Mouse (Mus musculus): Measurements from ENCODE around the gene Mettl5.
"Not testable (repeated sequence)": the region's sequence is repeated elsewhere in the genome, so short reads cannot be mapped to it uniquely, and the experiment has no call there.

The Mettl5 gene

GRCm38 (mm10) chr2:69885451-69886305, at the start of gene Mettl5:
Gene Mettl5 (minus strand): TSS chr2:69885615.
- DNase-seq (ENCODE audit: low spot score in 2 of 2) = peak; percentile 78 to 89

DNA sequence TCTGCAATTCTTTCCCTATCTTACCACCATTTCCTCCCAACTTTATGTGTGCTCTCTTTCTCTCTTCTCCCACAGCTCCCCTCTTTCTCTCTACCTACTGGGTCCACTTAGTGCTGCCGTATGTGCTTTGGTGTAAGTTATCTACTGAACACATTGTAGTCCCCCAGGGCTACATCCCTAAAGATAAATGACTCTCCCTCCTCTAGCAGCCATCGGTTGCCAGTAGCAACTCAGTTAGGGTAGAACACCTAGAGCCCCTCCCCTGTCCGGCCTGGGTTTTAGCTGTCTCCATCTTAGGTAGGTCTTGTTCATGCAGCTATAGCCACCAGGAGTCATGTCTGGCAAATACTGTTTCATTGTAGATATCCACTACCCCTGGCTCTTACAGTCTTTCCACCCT, 39.5 kb upstream of the Mettl5 start:
- DNase-seq (ENCODE audit: low spot score in 2 of 2) = no peak

DNA sequence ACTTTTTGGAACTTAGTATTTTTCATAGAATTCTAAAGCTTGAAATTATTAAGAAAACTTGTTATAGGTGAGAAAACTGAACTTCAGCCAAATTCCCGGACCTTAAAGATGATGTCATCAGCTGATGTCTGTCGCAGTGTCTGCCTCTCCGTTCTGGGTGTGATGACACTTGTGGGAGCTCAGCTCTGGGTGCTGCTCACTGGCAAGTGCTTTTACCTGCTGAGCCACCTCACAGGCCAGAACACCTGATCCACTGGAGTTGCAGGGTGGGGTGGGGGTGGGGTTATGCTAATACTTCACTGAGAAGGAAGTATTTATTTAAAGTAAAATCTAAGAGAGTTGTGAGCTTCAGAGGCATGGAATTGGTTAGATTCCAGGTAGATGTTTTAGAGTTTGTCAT, 31.9 kb upstream of the Mettl5 start:
- no peak for DNase-seq (ENCODE audit: low spot score in 2 of 2)

- no peak for DNase-seq (ENCODE audit: low spot score in 2 of 2)
Observed at GRCm38 (mm10) chr2:69912801-69913200, 27.4 kb upstream of the Mettl5 start.

- DNase-seq (ENCODE audit: low spot score in 2 of 2) = not testable (repeated sequence)
Observed at GRCm38 (mm10) chr2:69907394-69907793, 22.0 kb upstream of the Mettl5 start.

DNA sequence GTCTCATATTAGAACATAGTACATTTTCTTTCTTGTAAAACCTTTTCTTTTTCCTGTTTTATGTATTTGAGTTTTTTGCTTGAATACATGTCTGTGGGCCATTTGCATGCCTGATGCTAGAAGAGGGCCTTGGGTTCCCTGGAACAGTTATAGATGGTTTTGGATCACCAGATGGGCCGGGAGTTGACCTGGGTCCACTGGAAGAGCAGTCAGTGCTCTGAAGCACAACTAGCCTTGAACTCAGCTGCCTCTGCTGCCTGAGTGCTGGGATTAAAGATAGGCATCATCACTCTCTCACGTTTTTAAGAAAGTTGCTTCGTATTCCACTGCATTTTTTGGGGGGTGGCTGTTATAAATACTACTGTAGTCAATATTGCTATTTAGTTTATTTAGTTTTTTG, 18.1 kb upstream of the Mettl5 start:
- no peak for DNase-seq (ENCODE audit: low spot score in 2 of 2)

GRCm38 (mm10) chr2:69897618-69898575, 12.5 kb upstream of the Mettl5 start:
- DNase-seq (ENCODE audit: low spot score in 2 of 2) = peak; percentile 37 to 53

DNA sequence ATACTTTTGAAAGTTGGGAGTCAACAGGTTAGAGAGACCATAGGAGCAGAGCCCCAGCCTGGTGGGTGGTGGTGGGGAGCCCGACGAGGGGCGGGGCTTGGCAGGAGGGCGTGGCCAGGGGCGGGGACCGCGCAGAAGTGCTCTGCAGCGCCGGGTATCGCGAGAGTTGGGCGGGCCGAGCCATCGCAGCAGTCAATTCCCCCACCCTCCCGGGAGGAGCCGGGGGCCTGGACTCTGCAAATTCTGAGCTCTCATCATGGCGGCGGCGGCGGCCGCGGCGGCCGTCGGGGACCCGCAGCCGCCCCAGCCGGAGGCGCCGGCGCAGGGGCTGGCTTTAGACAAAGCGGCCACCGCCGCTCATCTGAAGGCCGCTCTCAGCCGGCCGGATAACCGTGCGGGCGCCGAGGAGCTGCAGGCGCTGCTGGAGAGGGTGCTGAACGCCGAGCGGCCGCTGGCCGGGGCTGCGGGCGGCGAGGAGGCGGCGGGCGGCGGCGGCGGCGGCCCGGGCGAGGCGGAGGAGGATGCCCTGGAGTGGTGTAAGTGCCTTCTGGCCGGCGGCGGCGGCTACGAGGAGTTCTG, 11.7 kb upstream of the Mettl5 start, which contains the start of gene Ubr3:
Ubr3 (plus strand) TSS at position 208 of the 579 bp plus-strand sequence.
- peak; percentile 95 to 98 for DNase-seq (ENCODE audit: low spot score in 2 of 2)

- no peak for DNase-seq (ENCODE audit: low spot score in 2 of 2)
Observed at GRCm38 (mm10) chr2:69896224-69896581, 10.8 kb upstream of the Mettl5 start.

DNA sequence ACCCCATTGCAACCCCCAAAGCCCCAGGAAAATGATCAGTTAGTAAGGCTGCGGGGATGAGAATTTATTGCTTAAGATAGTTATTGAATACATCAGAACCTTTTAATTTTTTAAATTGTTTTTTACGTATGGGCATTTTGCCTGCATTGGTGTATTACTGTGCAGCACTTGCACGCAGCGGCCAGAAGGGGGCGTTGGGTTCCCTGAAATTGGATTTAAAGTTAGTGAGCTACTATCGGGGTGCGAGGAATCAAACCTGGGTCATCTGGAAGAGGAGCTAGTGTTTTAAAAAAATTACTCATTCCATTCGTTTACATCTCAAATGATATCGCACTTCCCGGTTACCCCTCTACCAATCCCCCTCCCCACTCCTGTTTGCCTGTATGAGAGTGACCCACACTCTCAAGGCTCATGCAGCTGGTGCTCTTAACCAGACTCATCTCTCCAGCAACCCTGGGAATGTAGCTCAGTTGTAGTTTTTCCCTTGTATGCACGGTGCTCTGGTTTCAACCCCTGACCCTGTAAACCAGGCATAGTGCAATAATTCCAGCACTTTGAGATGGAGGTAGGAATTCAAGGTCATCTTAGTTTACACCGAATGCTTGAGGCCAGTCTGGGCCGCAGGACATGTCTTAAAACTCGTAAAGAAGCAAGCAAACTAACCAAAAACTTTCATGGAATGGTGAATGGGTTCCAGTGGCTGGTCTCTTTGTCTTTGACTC, 10.2 kb upstream of the Mettl5 start:
- no peak for DNase-seq (ENCODE audit: low spot score in 2 of 2)

DNA sequence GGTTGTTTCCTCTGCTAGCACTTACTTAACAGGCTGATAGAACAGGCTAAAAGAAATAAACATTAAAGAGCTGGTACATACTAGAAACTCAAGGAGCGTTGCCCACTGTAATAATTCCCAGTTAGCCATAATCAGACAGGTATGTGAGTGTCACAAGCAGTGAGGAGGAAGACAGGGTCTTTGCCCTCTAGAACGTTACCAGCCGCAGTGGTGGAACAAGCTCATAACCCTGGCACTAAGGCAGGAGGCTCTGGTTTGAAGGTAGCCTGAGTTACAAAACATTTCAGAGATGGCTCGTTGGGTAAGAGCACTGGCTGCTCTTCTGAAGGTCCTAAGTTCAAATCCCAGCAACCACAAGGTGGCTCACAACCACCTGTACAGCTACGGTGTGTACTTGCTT, 8.5 kb upstream of the Mettl5 start:
- no peak for DNase-seq (ENCODE audit: low spot score in 2 of 2)

- no peak for DNase-seq (ENCODE audit: low spot score in 2 of 2)
Observed at GRCm38 (mm10) chr2:69893145-69893544, 7.7 kb upstream of the Mettl5 start.

DNA sequence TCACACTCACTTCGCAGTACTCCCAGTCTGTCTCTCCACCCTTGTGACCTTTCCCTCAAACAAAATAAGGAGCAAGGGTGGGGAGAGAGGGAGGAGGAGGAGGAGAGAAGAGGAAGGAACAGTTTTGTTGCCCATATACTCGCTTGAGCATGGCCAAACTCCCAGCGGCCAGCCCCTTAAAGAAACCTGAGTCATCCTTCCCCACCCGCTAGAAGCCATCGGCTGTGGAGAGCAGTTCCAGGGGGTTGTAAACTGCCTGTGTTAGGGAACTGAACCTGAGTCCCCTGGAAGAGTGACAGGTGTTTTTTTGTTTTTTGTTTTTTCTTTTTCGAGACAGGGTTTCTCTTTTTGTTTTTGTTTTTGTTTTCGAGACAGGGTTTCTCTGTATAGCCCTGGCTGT, 5.4 kb upstream of the Mettl5 start:
- no peak for DNase-seq (ENCODE audit: low spot score in 2 of 2)

- DNase-seq (ENCODE audit: low spot score in 2 of 2) = no peak
Observed at GRCm38 (mm10) chr2:69888957-69889356, 3.5 kb upstream of the Mettl5 start.

DNA sequence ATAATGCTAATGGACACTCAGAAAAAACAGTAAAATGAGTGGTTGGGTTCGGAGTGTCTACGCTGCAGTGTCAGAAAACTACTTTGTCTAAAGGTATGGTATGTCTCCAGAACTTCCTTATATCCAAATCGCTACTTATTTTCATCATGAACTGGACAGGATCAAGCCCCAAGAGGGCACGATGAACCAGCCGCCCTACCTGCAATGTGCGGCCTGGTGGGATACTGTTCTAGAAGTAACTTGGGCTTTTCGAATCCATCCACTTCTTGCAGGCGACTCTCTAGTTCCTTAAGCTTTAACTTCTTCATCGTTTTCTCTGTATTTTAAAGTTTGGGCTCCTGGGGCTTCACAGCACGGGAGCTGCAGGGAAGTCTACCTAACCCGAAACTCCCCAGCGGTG, 365 bp downstream of the Mettl5 start:
- peak in 1 of 2 experiments; percentile 3 for DNase-seq (ENCODE audit: low spot score in 2 of 2)

GRCm38 (mm10) chr2:69884581-69884980, 834 bp downstream of the Mettl5 start:
- DNase-seq (ENCODE audit: low spot score in 2 of 2) = no peak

- DNase-seq (ENCODE audit: low spot score in 2 of 2) = no peak
Observed at GRCm38 (mm10) chr2:69883990-69884391, 1.4 kb downstream of the Mettl5 start.

DNA sequence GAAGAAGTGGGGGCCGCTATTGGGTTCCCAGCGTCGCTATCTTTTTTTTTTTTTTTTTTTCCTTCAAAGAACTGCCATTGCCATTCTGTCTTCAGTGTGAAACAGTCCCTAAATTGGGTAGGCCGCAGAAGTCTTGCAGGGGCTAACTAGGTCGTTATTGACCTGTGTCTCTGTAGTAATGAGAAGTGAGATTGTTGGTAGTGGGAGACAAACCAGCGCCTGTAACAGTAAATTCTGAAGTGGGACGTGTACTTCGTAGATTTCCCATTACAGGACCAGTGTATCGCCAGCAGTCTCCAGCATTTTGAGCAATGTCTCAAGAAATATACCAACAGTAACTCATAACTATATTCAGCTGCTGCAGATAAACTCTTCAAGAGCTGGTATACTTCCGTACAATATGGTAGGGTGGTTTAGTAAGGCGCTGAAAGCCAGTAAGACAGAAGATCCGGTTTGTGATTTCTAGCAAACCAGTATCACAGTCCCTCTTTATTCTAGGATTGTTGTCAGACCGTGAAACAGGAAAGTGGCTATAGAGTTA, 23.2 kb downstream of the Mettl5 start:
- DNase-seq (ENCODE audit: low spot score in 2 of 2) = no peak

GRCm38 (mm10) chr2:69861485-69862091, 23.8 kb downstream of the Mettl5 start, which contains the start of gene Ssb:
Gene Ssb (plus strand): TSS chr2:69861562.
- DNase-seq (ENCODE audit: low spot score in 2 of 2) = peak; percentile 84 to 93

DNA sequence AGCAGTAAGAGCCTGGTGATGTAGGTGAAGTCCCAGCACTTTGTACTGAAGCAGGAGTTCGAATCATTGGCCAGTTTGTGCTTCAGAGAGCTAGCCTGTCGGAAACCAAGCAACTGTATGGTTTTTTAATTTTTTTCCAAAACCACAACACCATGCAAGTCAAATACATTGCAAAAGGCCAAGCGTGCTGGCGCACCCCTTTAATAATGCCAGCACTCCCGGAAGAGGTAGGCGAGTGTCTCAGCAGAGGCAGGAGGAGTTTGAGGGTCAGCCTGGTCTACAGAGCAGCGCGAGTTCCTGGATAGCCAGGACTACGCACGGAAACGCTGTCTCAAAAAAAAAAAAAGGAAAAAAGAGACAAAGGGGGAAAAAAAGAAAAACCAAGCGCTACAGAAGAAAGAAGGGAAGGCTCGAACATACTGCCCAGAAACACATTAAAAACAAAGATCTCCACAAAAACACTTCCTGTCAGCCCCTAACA, 24.4 kb downstream of the Mettl5 start:
- DNase-seq (ENCODE audit: low spot score in 2 of 2) = peak; percentile 12 to 15
